Mouse (Mus musculus) small intestine, adult 2 months (tissue): ENCODE data around the gene Phrf1. TPM values are rescaled to one million over a fixed set of nuclear protein-coding genes. Genes with fewer than 3 reads are reported as not detected.

Experiments used
- H3K27ac ChIP-seq: fragments of 200-500 bp; 2 replicates; pipeline ENCODE4 v1.5.1; 2012; ENCODE audit warnings: low read depth, low read length, control low read depth, inconsistent platforms; ENCODE audit not compliant: insufficient read depth
- H3K27me3 ChIP-seq: fragments of 200-500 bp; 2 replicates; pipeline ENCODE4 v1.6.1; 2012; ENCODE audit warnings: mild to moderate bottlenecking, moderate library complexity, low read length, inconsistent platforms; ENCODE audit not compliant: control insufficient read depth, insufficient read depth
- H3K36me3 ChIP-seq: fragments of 200-500 bp; 2 replicates; pipeline ENCODE4 v1.6.1; 2012; ENCODE audit warnings: mild to moderate bottlenecking, low read length, control low read depth, inconsistent platforms; ENCODE audit not compliant: control insufficient read depth, insufficient read depth
- H3K4me1 ChIP-seq: fragments of 200-500 bp; 2 replicates; pipeline ENCODE4 v1.6.1; 2012; ENCODE audit warnings: low read length, inconsistent platforms, mixed read lengths; ENCODE audit not compliant: control insufficient read depth, insufficient read depth, insufficient read length
- H3K4me3 ChIP-seq: fragments of 200-500 bp; 2 replicates; pipeline ENCODE4 v1.5.1; 2012; ENCODE audit warnings: low read depth, mild to moderate bottlenecking, control low read depth, inconsistent platforms, low read length, moderate library complexity
- CTCF ChIP-seq: fragments of 200-500 bp; IDR thresholded peaks from 2 replicates; pipeline ENCODE4 v1.5.1; 2012; ENCODE audit warnings: low read depth, mild to moderate bottlenecking, control low read depth, inconsistent platforms, low read length, moderate library complexity, mixed read lengths; ENCODE audit not compliant: insufficient replicate concordance, insufficient read length; ENCODE audit errors: extremely low read depth
- POLR2A ChIP-seq: fragments of 200-500 bp; IDR thresholded peaks from 2 replicates; pipeline ENCODE4 v1.6.1; 2012; ENCODE audit warnings: low read depth, mild to moderate bottlenecking, control low read depth, inconsistent platforms, low read length, moderate library complexity
- WGBS: fragments of 180-500 bp; shearing (Covaris S2); methylation state at CpG from one replicate; pipeline ENCODE4 v1.1.7; 2018; 5-methylcytosine and 5-hydroxymethylcytosine counted together
- polyA plus RNA-seq: library from polyadenylated mRNA; depleted of rRNA; stranded (reverse); fragments of >200 nt; gene quantifications from 2 replicates; pipeline ENCODE4 v1.2.3, GENCODE M21; 2012

The Phrf1 gene
- polyA plus RNA-seq, 1 experiment, result 34.2 TPM

GRCm38 (mm10) chr7:141218141-141218540 is 10.4 kb upstream of the Phrf1 start:
- H3K36me3 ChIP-seq, result peaks cover 21% of the 10 kb centered on the region
- H3K27ac ChIP-seq, result no peak overlapping the region
- H3K4me1 ChIP-seq, result peaks cover 42% of the 10 kb centered on the region
- TF ChIP-seq POLR2A (no peak), CTCF (no peak)
- no peaks in the 10 kb centered on the region for H3K27me3 ChIP-seq
- WGBS, result 52% methylated on average over 3 of the region's 3 CpGs
- H3K4me3 ChIP-seq, result 0 out of 2 replicates have a peak overlapping the region, but pooled peaks have one; percentile 3

DNA sequence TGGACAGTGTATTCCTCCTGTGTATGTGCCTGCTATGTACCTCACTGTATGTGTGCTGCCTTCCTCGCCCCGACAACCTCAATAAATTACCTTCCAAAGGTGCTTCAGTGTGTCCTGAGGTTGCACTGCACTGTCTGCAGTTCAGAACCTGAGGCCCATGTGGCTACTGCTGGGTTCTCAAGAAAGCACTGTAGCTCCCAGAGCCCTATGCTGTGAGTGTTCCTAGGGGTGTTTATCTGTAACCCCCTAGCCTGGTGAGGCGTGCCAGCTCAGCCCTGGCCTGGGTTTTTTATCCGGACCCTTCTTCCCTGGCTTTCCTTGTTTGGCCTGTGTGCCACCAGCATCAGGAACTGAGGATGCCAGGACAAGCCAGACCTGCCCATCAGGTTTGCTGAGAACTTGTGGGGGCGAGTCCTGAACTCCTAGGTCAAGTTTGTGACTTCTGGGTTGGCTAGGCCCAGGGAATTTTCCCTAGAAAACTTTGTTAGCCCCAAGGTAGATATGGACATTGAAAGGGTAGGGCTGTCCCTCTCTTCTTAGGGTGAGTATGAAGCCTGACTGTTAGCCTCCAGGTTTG is 9.9 kb upstream of the Phrf1 start:
- Histone ChIP-seq H3K36me3 (peaks cover 21% of the 10 kb centered on the region), H3K27me3 (no peaks in the 10 kb centered on the region), H3K4me1 (peaks cover 42% of the 10 kb centered on the region), H3K4me3 (no peak overlapping the region), H3K27ac (no peak overlapping the region)
- TF ChIP-seq CTCF (no peak), POLR2A (no peak)
- 58% methylated on average over 5 of the region's 5 CpGs for WGBS

GRCm38 (mm10) chr7:141219558-141220099 is 9.0 kb upstream of the Phrf1 start:
- peaks cover 42% of the 10 kb centered on the region for H3K4me1 ChIP-seq
- no peak overlapping the region for H3K27ac ChIP-seq
- H3K4me3 ChIP-seq, result no peak overlapping the region
- 43% methylated on average over 1 of the region's 1 CpGs for WGBS
- TF ChIP-seq POLR2A (no peak), CTCF (no peak)
- no peaks in the 10 kb centered on the region for H3K27me3 ChIP-seq
- peaks cover 21% of the 10 kb centered on the region for H3K36me3 ChIP-seq

GRCm38 (mm10) chr7:141220377-141220776 is 8.2 kb upstream of the Phrf1 start:
- Histone ChIP-seq H3K4me3 (no peak overlapping the region), H3K36me3 (peaks cover 21% of the 10 kb centered on the region), H3K27me3 (no peaks in the 10 kb centered on the region), H3K27ac (no peak overlapping the region), H3K4me1 (peaks cover 36% of the 10 kb centered on the region)
- 59% methylated on average over 1 of the region's 1 CpGs for WGBS
- no peak for TF ChIP-seq CTCF
- TF ChIP-seq POLR2A, result no peak

DNA sequence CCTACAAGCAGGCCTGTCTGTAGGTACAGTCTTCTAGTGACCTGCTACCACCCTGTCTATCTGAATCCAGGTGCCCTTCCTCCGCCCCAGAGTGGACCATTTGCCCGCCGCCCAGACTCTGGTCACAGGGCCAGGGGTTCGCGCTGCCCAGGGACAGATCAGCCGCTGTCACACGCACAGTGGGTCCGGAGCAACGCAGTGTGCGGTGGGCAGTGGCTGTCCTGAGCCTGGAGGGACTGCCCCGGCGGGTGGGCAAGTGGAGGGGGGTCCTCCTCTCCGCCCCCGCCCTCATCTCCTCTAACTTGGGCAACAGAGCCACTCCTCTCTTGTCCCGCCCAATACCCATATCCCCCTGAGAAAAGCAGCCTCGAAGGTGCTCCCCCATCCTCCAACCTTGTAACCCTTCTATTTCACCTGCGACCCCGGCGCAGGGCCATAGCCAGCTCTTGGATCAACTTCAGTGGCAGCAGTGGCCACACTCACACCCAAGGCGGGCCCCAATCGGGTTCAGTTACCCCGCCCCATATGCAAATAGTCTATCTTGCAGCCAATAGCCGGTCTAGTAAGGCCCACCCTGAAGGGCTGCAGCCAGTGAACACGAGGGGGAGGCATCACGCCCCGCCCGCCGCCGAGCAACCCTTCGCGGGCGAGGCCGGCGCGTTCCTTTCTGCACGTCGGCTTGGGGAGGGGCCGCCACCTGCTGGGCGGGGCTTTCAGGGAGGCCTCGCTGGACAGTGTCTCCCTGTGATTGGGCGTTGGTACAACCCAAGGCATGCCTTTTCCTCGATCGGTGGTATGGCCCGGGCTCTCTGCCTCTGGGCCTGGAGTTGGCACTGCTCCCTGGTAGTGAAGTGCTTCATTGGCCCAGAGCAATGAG is 7.1 kb upstream of the Phrf1 start:
- Histone ChIP-seq H3K27ac (peak overlapping the region; percentile 7), H3K27me3 (no peaks in the 10 kb centered on the region), H3K36me3 (peaks cover 21% of the 10 kb centered on the region), H3K4me3 (peak overlapping the region; percentile 46), H3K4me1 (peaks cover 36% of the 10 kb centered on the region)
- 12% methylated on average over 44 of the region's 44 CpGs for WGBS
- no peak for TF ChIP-seq CTCF
- no peak for TF ChIP-seq POLR2A

GRCm38 (mm10) chr7:141222126-141222467 is 6.5 kb upstream of the Phrf1 start:
- TF ChIP-seq POLR2A (no peak), CTCF (no peak)
- H3K27ac ChIP-seq, result peak overlapping the region; percentile 7
- peaks cover 33% of the 10 kb centered on the region for H3K4me1 ChIP-seq
- peak overlapping the region; percentile 35 for H3K4me3 ChIP-seq
- H3K36me3 ChIP-seq, result peaks cover 21% of the 10 kb centered on the region
- under 1% methylated on average over 8 of the region's 8 CpGs for whole genome bisulfite sequencing
- no peaks in the 10 kb centered on the region for H3K27me3 ChIP-seq

DNA sequence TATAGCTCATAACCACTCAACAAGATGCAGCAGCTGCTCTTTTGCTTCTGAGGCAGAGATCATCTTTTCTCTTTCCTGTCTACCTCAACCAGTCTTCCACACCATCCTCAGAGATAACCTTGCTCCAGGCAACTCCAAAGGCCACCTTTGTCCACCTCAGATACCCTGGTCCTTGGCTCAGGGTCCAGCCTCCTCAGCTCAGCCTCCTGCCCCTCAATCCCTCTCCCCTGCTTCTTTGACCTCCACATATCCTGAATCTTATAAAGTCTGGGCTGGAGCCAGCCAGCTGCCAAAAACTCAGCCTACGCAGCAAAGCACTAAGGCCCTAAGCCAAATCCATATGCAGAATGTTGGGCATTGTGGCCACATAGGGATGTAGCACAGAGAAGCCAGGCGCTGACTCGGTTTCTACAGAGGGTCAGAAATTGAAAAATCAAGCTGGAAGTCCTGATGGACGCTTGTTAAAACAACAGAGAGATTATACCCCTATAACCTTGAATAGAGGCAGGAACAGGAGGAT is 5.8 kb upstream of the Phrf1 start:
- WGBS, result 91% methylated on average over 4 of the region's 4 CpGs
- Histone ChIP-seq H3K27ac (no peak overlapping the region), H3K27me3 (no peaks in the 10 kb centered on the region), H3K4me3 (no peak overlapping the region), H3K36me3 (peaks cover 17% of the 10 kb centered on the region), H3K4me1 (peaks cover 26% of the 10 kb centered on the region)
- no peak for TF ChIP-seq CTCF
- no peak for TF ChIP-seq POLR2A
